Mouse (Mus musculus): ENCODE measurements around the gene Prl3d2. TPM values are rescaled to one million over a fixed set of nuclear protein-coding genes. Genes with fewer than 3 reads are reported as not detected.
"Not testable (repeated sequence)": the region's sequence is repeated elsewhere in the genome, so short reads cannot be mapped to it uniquely, and the experiment has no call there.

Prl3d2 gene
- total RNA-seq (2022), result not detected

DNA sequence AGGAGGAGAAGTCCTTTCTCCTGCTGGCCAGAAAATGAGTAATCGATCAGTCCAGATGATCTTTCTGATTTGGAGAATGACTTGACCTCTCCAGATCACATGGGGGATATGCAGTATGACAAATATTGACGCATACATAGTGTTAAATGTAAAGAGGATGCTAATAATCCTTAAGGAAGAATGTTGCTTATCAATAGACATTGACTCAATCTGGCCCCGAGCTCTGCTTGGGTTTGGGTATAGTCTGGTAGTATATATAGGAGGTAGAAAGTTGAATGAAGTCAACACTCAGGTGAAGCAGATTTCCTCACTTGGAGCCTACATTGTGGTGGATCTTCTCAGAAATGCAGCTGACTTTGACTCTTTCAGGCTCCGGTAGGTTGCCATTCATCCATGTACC, at the start of gene Prl3d2:
Prl3d2 (plus strand) TSS at position 301 of the 400 bp plus-strand sequence.
- DNase-seq (ENCODE audit: low spot score in 2 of 2), result not testable (repeated sequence)

DNA sequence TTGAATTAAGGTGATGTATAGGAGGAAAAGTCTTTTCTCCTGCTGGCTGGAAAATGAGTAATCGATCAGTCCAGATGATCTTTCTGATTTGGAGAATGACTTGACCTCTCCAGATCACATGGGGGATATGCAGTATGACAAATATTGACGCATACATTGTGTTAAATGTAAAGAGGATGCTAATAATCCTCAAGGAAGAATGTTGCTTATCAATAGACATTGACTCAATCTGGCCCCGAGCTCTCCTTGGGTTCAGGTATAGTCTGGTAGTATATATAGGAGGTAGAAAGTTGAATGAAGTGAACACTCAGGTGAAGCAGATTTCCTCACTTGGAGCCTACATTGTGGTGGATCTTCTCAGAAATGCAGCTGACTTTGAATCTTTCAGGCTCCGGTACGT, 27.6 kb upstream of the Prl3d2 start, which contains the start of gene Prl3d1:
Prl3d1 (plus strand) TSS at position 301 of the 400 bp plus-strand sequence.
- not testable (repeated sequence) for DNase-seq (ENCODE audit: low spot score in 2 of 2)

DNA sequence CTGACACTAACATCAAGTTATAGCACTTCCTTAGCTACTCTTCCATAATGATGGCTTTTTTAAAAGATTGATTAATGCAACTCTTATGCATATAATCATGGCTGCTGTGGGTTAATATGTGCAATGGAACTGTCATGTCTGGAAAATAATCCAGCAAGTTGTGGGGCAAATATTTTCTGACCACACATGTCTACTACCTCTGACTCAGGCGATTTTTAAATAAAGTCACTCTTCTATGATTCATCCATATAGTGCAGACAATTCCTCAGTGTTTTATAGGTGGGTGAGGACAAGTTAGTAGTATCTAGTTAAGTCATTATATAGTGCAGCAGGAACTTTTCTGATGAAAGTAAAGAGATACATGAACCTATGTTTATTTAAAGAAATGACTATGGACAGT, 26.8 kb downstream of the Prl3d2 start:
- DNase-seq (ENCODE audit: low spot score in 2 of 2), result no peak

DNA sequence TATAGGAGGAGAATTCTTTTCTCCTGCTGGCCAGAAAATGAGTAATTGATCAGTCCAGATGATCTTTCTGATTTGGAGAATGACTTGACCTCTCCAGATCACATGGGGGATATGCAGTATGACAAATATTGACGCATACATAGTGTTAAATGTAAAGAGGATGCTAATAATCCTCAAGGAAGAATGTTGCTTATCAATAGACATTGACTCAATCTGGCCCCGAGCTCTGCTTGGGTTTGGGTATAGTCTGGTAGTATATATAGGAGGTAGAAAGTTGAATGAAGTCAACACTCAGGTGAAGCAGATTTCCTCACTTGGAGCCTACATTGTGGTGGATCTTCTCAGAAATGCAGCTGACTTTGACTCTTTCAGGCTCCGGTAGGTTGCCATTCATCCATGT, 35.0 kb downstream of the Prl3d2 start, which contains the start of gene Prl3d3:
Prl3d3 (plus strand) TSS at position 301 of the 400 bp plus-strand sequence.
- DNase-seq (ENCODE audit: low spot score in 2 of 2), result not testable (repeated sequence)

Other genes with a start within 250 kb of the Prl3d2 start
- 10 to 100 TPM in 1 of 4 experiments, 1 to 10 TPM in 1, not detected in 2; 1.2 to 24.5 TPM for gene Prl, start 64.1 kb upstream of the Prl3d2 start, total RNA-seq (2022)
- not detected for gene Prl3d1, start 27.5 kb upstream of the Prl3d2 start, total RNA-seq (2022)
- not detected for gene Prl3d3, start 35.1 kb downstream of the Prl3d2 start, total RNA-seq (2022)
- not detected for gene Prl3c1, start 75.0 kb downstream of the Prl3d2 start, total RNA-seq (2022)
- not detected for gene Prl3b1, start 120.1 kb downstream of the Prl3d2 start, total RNA-seq (2022)
- gene Prl3a1, start 137.7 kb downstream of the Prl3d2 start, total RNA-seq (2022), result not detected
- gene Prl6a1, start 190.9 kb downstream of the Prl3d2 start, total RNA-seq (2022), result not detected
- gene Prl8a2, start 224.0 kb downstream of the Prl3d2 start, total RNA-seq (2022), result not detected

All from left cerebral cortex, adult 8-10 months (tissue).